Mouse (Mus musculus) ES-E14 (cell line): ENCODE results near the gene Dctn1.

Source experiments
- HCFC1 ChIP-seq: IDR thresholded peaks from 2 replicates; pipeline ENCODE4 v1.6.1; 2012; ENCODE audit warnings: low read length, inconsistent platforms, borderline replicate concordance; ENCODE audit not compliant: insufficient read depth
- MAFK ChIP-seq: IDR thresholded peaks from 2 replicates; pipeline ENCODE4 v1.6.1; 2014; ENCODE audit warnings: mild to moderate bottlenecking, low read depth, low read length, inconsistent platforms; ENCODE audit not compliant: insufficient read depth

- TF ChIP-seq MAFK (no peak), HCFC1 (no peak)
Observed at GRCm38 (mm10) chr6:83215002-83215666, 49.4 kb downstream of the Dctn1 start.
